Mouse (Mus musculus): ENCODE data around the gene Slc43a3.

Slc43a3 gene

GRCm38 (mm10) chr2:84930186-84930585 is 6.2 kb upstream of the Slc43a3 start:
- ChIA-PET POLR2A (interaction anchor here in 1 of 4 experiments (1.2 kb wide), 1 partner anchor 22 kb away, joined by 3 read pairs; no protein-coding TSS in a partner anchor), CTCF (interaction anchor here in 3 of 4 experiments (0.8 to 2.0 kb wide), 4 partner anchors 42 to 60 kb away, joined by 3 to 4 read pairs (median 4); no protein-coding TSS in a partner anchor)

- CTCF ChIA-PET = no interaction called here
- POLR2A ChIA-PET = no interaction called here
These were observed 2.3 kb upstream of the Slc43a3 start for GRCm38 (mm10) chr2:84933992-84934648.

GRCm38 (mm10) chr2:84934649-84935007 is 1.8 kb upstream of the Slc43a3 start:
- CTCF ChIA-PET = no interaction called here
- POLR2A ChIA-PET = interaction anchor here in 1 of 4 experiments (1.2 kb wide), 1 partner anchor 9 kb away, joined by 5 read pairs; no protein-coding TSS in a partner anchor

GRCm38 (mm10) chr2:84935065-84935464 is 1.3 kb upstream of the Slc43a3 start:
- POLR2A ChIA-PET = interaction anchor here in 1 of 4 experiments (0.6 to 1.2 kb wide), 2 partner anchors 9 to 85 kb away, joined by 3 to 5 read pairs; no protein-coding TSS in a partner anchor

GRCm38 (mm10) chr2:84937491-84938150 is 1.2 kb downstream of the Slc43a3 start:
- ChIA-PET POLR2A (interaction anchor here in 1 of 4 experiments (0.7 to 1.4 kb wide), 4 partner anchors 15 to 69 kb away, joined by 3 read pairs; no protein-coding TSS in a partner anchor), CTCF (interaction anchor here in 1 of 4 experiments (0.7 kb wide), 1 partner anchor 158 kb away, joined by 4 read pairs; no protein-coding TSS in a partner anchor)

More at GRCm38 (mm10) chr2:84935065-84935464, 1.3 kb upstream of the Slc43a3 start:
- CTCF ChIA-PET = interaction anchor here in 2 of 4 experiments (0.6 to 1.3 kb wide), 2 partner anchors 71 to 103 kb away, joined by 3 to 5 read pairs; no protein-coding TSS in a partner anchor

- POLR2A ChIA-PET = interaction anchor here in 1 of 4 experiments (0.7 to 1.4 kb wide), 3 partner anchors 26 to 68 kb away, joined by 3 read pairs; no protein-coding TSS in a partner anchor
- CTCF ChIA-PET = no interaction called here
These were observed 2.0 kb downstream of the Slc43a3 start for GRCm38 (mm10) chr2:84938249-84938946.

GRCm38 (mm10) chr2:84939306-84939705 is 2.9 kb downstream of the Slc43a3 start:
- ChIA-PET POLR2A (no interaction called here), CTCF (no interaction called here)

GRCm38 (mm10) chr2:84939711-84940110 is 3.3 kb downstream of the Slc43a3 start:
- ChIA-PET CTCF (no interaction called here), POLR2A (interaction anchor here in 1 of 4 experiments (0.8 kb wide), 1 partner anchor 16 kb away, joined by 3 read pairs; no protein-coding TSS in a partner anchor)

- ChIA-PET POLR2A (no interaction called here), CTCF (interaction anchor here in 1 of 4 experiments (0.7 kb wide), 1 partner anchor 912 kb away, joined by 3 read pairs; no protein-coding TSS in a partner anchor)
These were observed 5.0 kb downstream of the Slc43a3 start for GRCm38 (mm10) chr2:84941332-84941731.

GRCm38 (mm10) chr2:84941795-84942194 is 5.4 kb downstream of the Slc43a3 start:
- CTCF ChIA-PET = no interaction called here

GRCm38 (mm10) chr2:84947154-84947771 is 10.9 kb downstream of the Slc43a3 start:
- ChIA-PET CTCF (interaction anchor here in 2 of 4 experiments (0.7 to 1.4 kb wide), 2 partner anchors 9 to 280 kb away, joined by 3 read pairs; no protein-coding TSS in a partner anchor), POLR2A (no interaction called here)

More at GRCm38 (mm10) chr2:84941795-84942194, 5.4 kb downstream of the Slc43a3 start:
- POLR2A ChIA-PET = no interaction called here

GRCm38 (mm10) chr2:84948252-84948651 is 11.9 kb downstream of the Slc43a3 start:
- CTCF ChIA-PET = interaction anchor here in 1 of 4 experiments (0.6 kb wide), 1 partner anchor 9 kb away, joined by 7 read pairs; no protein-coding TSS in a partner anchor
- POLR2A ChIA-PET = no interaction called here

GRCm38 (mm10) chr2:84948721-84949120 is 12.3 kb downstream of the Slc43a3 start:
- CTCF ChIA-PET = interaction anchor here in 1 of 4 experiments (0.6 kb wide), 1 partner anchor 8 kb away, joined by 7 read pairs; no protein-coding TSS in a partner anchor
- POLR2A ChIA-PET = no interaction called here

- ChIA-PET POLR2A (no interaction called here), CTCF (no interaction called here)
These were observed 14.6 kb downstream of the Slc43a3 start for GRCm38 (mm10) chr2:84951027-84951426.

- ChIA-PET POLR2A (interaction anchor here in 2 of 4 experiments (0.6 to 1.4 kb wide), 3 partner anchors 8 to 210 kb away, joined by 3 to 5 read pairs (median 4); no protein-coding TSS in a partner anchor), CTCF (interaction anchor here in 1 of 4 experiments (0.5 kb wide), 1 partner anchor 112 kb away, joined by 7 read pairs; no protein-coding TSS in a partner anchor)
These were observed 15.9 kb downstream of the Slc43a3 start for GRCm38 (mm10) chr2:84952251-84952650.

- ChIA-PET CTCF (no interaction called here), POLR2A (interaction anchor here in 2 of 4 experiments (0.6 to 1.4 kb wide), 3 partner anchors 9 to 210 kb away, joined by 3 to 5 read pairs (median 4); no protein-coding TSS in a partner anchor)
These were observed 16.3 kb downstream of the Slc43a3 start for GRCm38 (mm10) chr2:84952693-84953092.

- POLR2A ChIA-PET = interaction anchor here in 1 of 4 experiments (0.5 to 1.0 kb wide), 2 partner anchors 15 to 179 kb away, joined by 3 read pairs; no protein-coding TSS in a partner anchor
- CTCF ChIA-PET = interaction anchor here in 1 of 4 experiments (1.0 kb wide), 1 partner anchor 48 kb away, joined by 3 read pairs; no protein-coding TSS in a partner anchor
These were observed 19.1 kb downstream of the Slc43a3 start for GRCm38 (mm10) chr2:84955435-84955834.

GRCm38 (mm10) chr2:84956274-84956673 is 19.9 kb downstream of the Slc43a3 start:
- CTCF ChIA-PET = interaction anchor here in 3 of 4 experiments (0.6 to 1.9 kb wide), 12 partner anchors 10 to 290 kb away, joined by 3 to 16 read pairs (median 3); partner anchors contain the start of gene Serping1 (in 1 of the 3)
- POLR2A ChIA-PET = interaction anchor here in 2 of 4 experiments (0.5 to 1.0 kb wide), 3 partner anchors 14 to 180 kb away, joined by 3 read pairs; no protein-coding TSS in a partner anchor

Data from embryonic stem cell, embryonic (primary cell).